Mouse (Mus musculus): ENCODE data around the gene B230118H07Rik. TPM values are rescaled to one million over a fixed set of nuclear protein-coding genes. Genes with fewer than 3 reads are reported as not detected.

The B230118H07Rik gene
- 12.5 and 32.8 TPM in 2 replicates for polyA plus RNA-seq (2011; ENCODE audit: insufficient read depth, insufficient read length, low replicate concordance, missing spikeins)

DNA sequence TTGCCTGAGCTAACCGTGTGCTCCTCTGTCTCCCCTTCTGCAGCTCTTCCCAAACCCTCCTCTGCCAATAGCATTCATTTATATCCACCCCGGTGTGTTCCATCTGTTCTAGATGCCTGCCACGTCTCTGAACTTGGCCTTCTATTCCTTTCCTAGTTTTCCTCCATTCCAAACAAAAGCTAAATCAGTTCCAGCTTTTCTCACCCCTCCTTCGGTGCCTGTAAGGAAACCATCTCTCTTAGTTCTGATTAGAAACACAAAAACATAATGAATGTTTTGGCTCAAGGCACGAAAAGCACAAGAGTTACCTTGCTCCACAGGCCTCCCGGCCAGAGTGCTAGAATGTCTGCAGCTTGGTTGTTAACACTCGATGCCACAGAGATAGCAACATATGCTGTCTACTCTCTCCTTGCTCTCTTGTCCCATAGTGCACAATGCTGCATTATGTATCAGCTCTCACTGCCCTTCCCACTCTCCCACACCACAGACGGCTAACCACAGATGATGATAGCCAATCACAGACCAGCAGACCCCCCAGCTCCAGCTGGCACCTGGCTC is at the start of gene B230118H07Rik, which contains the start of gene Rag1:
Gene B230118H07Rik, minus strand, starts transcription at position 419 of the 558 bp plus-strand sequence.
Gene Rag1, minus strand, starts transcription at position 388 of the 558 bp plus-strand sequence.
- WGBS: 36% methylated on average over 8 of the region's 8 CpGs
- TF ChIP-seq CTCF (IDR thresholded peaks at IDR 0.05; ENCODE audit: control insufficient read depth, insufficient read depth, low read length): no peak
- TF ChIP-seq POLR2A (IDR thresholded peaks at IDR 0.05; ENCODE audit: borderline replicate concordance, control insufficient read depth, low read depth, low read length): 0 out of 2 replicates have a peak, but pooled peaks have one; percentile 15
- Histone ChIP-seq H3K4me3 (replicated peaks; ENCODE audit: control insufficient read depth, low read depth, low read length) (peak within 1 kb of the TSS; percentile 55), H3K4me1 (ENCODE audit: control insufficient read depth, insufficient read depth, low read length) (no peaks in the 10 kb centered on the region; the same call in 1 of the 2 replicates), H3K27ac (ENCODE audit: control insufficient read depth, insufficient read depth, low read depth, low read length, poor library complexity) (peak within 1 kb of the TSS; percentile 36)

DNA sequence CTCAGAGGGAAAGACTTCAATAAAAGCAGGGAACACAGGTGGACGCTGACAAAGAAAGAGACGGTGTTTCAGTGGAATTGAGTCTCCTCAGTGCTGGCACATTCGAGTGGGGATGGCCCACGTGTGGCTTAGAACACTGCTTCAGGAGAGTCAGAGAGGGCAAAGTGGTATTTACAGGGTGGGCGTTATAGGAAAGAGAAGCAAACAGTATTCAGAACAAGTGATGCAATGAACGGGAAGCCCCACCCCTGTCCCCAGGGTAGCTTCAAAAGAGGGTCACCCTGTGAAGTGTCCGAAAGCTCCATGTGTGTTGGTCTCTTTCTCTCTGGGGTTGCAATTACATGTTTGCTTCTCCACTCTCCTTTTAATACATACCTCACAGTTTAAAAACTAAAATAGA is 46.3 kb upstream of the B230118H07Rik start:
- no peak overlapping the region for H3K4me3 ChIP-seq (replicated peaks; ENCODE audit: control insufficient read depth, low read depth, low read length)
- H3K4me1 ChIP-seq (ENCODE audit: control insufficient read depth, insufficient read depth, low read length): no peaks in the 10 kb centered on the region; the same call in 1 of the 2 replicates
- TF ChIP-seq CTCF (IDR thresholded peaks at IDR 0.05; ENCODE audit: control insufficient read depth, insufficient read depth, low read length) (no peak), POLR2A (IDR thresholded peaks at IDR 0.05; ENCODE audit: borderline replicate concordance, control insufficient read depth, low read depth, low read length) (no peak)
- WGBS: 83% methylated on average over 7 of the region's 7 CpGs
- no peak overlapping the region for H3K27ac ChIP-seq (ENCODE audit: control insufficient read depth, insufficient read depth, low read depth, low read length, poor library complexity)

GRCm38 (mm10) chr2:101693577-101694215 is 44.4 kb upstream of the B230118H07Rik start:
- TF ChIP-seq CTCF (IDR thresholded peaks at IDR 0.05; ENCODE audit: control insufficient read depth, insufficient read depth, low read length) (0 out of 2 replicates have a peak, but pooled peaks have one; percentile 8), POLR2A (IDR thresholded peaks at IDR 0.05; ENCODE audit: borderline replicate concordance, control insufficient read depth, low read depth, low read length) (no peak)
- H3K4me1 ChIP-seq (ENCODE audit: control insufficient read depth, insufficient read depth, low read length): no peaks in the 10 kb centered on the region
- whole genome bisulfite sequencing: 52% methylated on average over 5 of the region's 5 CpGs
- H3K4me3 ChIP-seq (replicated peaks; ENCODE audit: control insufficient read depth, low read depth, low read length): no peak overlapping the region
- H3K27ac ChIP-seq (ENCODE audit: control insufficient read depth, insufficient read depth, low read depth, low read length, poor library complexity): no peak overlapping the region

GRCm38 (mm10) chr2:101693043-101693442 is 43.7 kb upstream of the B230118H07Rik start:
- no peak overlapping the region for H3K27ac ChIP-seq (ENCODE audit: control insufficient read depth, insufficient read depth, low read depth, low read length, poor library complexity)
- H3K4me3 ChIP-seq (replicated peaks; ENCODE audit: control insufficient read depth, low read depth, low read length): no peak overlapping the region
- 66% methylated on average over 4 of the region's 4 CpGs for WGBS
- no peaks in the 10 kb centered on the region for H3K4me1 ChIP-seq (ENCODE audit: control insufficient read depth, insufficient read depth, low read length)
- TF ChIP-seq POLR2A (IDR thresholded peaks at IDR 0.05; ENCODE audit: borderline replicate concordance, control insufficient read depth, low read depth, low read length) (no peak), CTCF (IDR thresholded peaks at IDR 0.05; ENCODE audit: control insufficient read depth, insufficient read depth, low read length) (no peak)

DNA sequence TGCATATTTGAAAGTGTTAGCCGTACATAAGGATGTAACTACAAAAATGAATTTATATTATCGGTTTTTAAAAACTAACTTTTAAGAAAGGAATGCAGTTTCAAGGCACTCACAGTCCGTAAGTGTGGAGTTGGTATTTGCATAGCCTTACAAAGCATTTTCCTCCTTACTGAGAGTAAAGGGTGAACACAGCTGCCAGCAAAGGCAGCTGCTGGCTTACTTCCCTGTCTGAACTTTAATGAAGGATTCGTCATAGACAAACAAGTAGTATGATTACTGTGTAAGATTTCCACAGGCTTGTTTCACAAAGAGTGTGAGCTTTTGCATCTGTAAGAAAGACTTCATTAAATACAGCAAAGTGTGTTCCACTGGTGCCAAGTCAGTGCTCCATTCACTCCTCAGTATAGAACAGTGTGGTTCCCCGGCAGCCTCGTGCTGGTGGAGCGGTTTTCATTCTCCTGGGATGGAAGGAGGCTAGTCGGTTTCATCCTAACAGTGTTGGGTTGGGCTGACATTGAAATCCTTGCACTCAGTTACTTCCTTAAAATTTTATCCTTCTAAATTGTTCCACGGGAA is 41.0 kb upstream of the B230118H07Rik start:
- H3K4me3 ChIP-seq (replicated peaks; ENCODE audit: control insufficient read depth, low read depth, low read length): no peak overlapping the region
- WGBS: 86% methylated on average over 9 of the region's 9 CpGs
- TF ChIP-seq CTCF (IDR thresholded peaks at IDR 0.05; ENCODE audit: control insufficient read depth, insufficient read depth, low read length) (no peak), POLR2A (IDR thresholded peaks at IDR 0.05; ENCODE audit: borderline replicate concordance, control insufficient read depth, low read depth, low read length) (no peak)
- H3K4me1 ChIP-seq (ENCODE audit: control insufficient read depth, insufficient read depth, low read length): no peaks in the 10 kb centered on the region; the same call in 1 of the 2 replicates
- no peak overlapping the region for H3K27ac ChIP-seq (ENCODE audit: control insufficient read depth, insufficient read depth, low read depth, low read length, poor library complexity)

GRCm38 (mm10) chr2:101688011-101688410 is 38.7 kb upstream of the B230118H07Rik start:
- WGBS: 91% methylated on average over 5 of the region's 5 CpGs
- TF ChIP-seq POLR2A (IDR thresholded peaks at IDR 0.05; ENCODE audit: borderline replicate concordance, control insufficient read depth, low read depth, low read length) (no peak), CTCF (IDR thresholded peaks at IDR 0.05; ENCODE audit: control insufficient read depth, insufficient read depth, low read length) (no peak)

GRCm38 (mm10) chr2:101684421-101684820 is 35.1 kb upstream of the B230118H07Rik start:
- no peak overlapping the region for H3K4me3 ChIP-seq (replicated peaks; ENCODE audit: control insufficient read depth, low read depth, low read length)
- TF ChIP-seq CTCF (IDR thresholded peaks at IDR 0.05; ENCODE audit: control insufficient read depth, insufficient read depth, low read length) (no peak), POLR2A (IDR thresholded peaks at IDR 0.05; ENCODE audit: borderline replicate concordance, control insufficient read depth, low read depth, low read length) (no peak)
- WGBS: 91% methylated on average over 12 of the region's 12 CpGs
- no peaks in the 10 kb centered on the region; the same call in 1 of the 2 replicates for H3K4me1 ChIP-seq (ENCODE audit: control insufficient read depth, insufficient read depth, low read length)
- H3K27ac ChIP-seq (ENCODE audit: control insufficient read depth, insufficient read depth, low read depth, low read length, poor library complexity): no peak overlapping the region

More at GRCm38 (mm10) chr2:101688011-101688410, 38.7 kb upstream of the B230118H07Rik start:
- no peak overlapping the region for H3K27ac ChIP-seq (ENCODE audit: control insufficient read depth, insufficient read depth, low read depth, low read length, poor library complexity)
- no peaks in the 10 kb centered on the region; the same call in 1 of the 2 replicates for H3K4me1 ChIP-seq (ENCODE audit: control insufficient read depth, insufficient read depth, low read length)
- H3K4me3 ChIP-seq (replicated peaks; ENCODE audit: control insufficient read depth, low read depth, low read length): no peak overlapping the region

DNA sequence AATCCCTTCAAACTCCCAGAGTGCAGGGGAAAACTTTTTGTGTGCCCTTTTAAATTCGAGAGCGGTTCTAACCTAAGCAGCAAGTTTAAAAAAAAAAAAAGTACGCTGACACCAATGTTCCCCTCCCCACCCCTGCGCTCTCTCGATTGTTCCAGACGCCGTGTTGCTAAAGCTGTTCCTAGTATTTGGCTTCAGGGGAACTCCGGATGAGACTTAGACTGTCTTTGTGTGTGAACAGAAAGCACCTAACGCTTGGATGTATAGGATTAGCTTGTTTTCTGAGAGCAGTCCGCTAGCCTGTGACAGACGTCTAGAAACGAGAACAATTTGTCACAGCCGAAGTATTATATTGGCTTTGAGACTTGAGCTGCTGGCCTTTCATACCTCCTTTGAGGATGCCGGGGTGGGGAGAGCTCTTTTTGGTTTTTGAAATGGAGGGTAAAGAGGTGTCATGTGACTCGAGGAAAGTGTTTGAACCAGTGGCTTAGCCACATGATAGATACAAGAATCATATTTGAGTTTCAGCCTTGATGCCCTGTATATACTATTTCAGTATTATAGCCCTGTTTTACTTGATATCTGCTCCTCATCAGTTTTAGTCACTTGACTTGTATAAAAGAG is 29.9 kb upstream of the B230118H07Rik start:
- Histone ChIP-seq H3K4me1 (ENCODE audit: control insufficient read depth, insufficient read depth, low read length) (no peaks in the 10 kb centered on the region), H3K27ac (ENCODE audit: control insufficient read depth, insufficient read depth, low read depth, low read length, poor library complexity) (no peak overlapping the region), H3K4me3 (replicated peaks; ENCODE audit: control insufficient read depth, low read depth, low read length) (peak overlapping the region; percentile 94)
- 3% methylated on average over 15 of the region's 15 CpGs for WGBS
- TF ChIP-seq POLR2A (IDR thresholded peaks at IDR 0.05; ENCODE audit: borderline replicate concordance, control insufficient read depth, low read depth, low read length) (no peak), CTCF (IDR thresholded peaks at IDR 0.05; ENCODE audit: control insufficient read depth, insufficient read depth, low read length) (no peak)
